Mouse (Mus musculus) lung, embryonic 14.5 days (tissue): ENCODE data around the gene Nudcd2. TPM values are rescaled to one million over a fixed set of nuclear protein-coding genes. Genes with fewer than 3 reads are reported as not detected.

ENCODE experiments used
- ATAC-seq: fragments of 200-750 bp; cut with Nextera tagmentation; 2 replicates; pipeline ENCODE4 v1.8.0; 2017; ENCODE audit warnings: mild to moderate bottlenecking, moderate TSS enrichment, moderate library complexity; ENCODE audit not compliant: insufficient read depth
- DNase-seq: peaks from one replicate; pipeline ENCODE4 v3.0.0-alpha.2; 2015
- H3K27ac ChIP-seq: fragments of 300-500 bp; sonication (generic); 2 replicates; pipeline ENCODE4 v1.5.1; 2014; ENCODE audit warnings: low read depth, mild to moderate bottlenecking, moderate library complexity
- H3K27me3 ChIP-seq: fragments of 300-500 bp; sonication (generic); 2 replicates; pipeline ENCODE4 v1.6.1; 2014; ENCODE audit warnings: low read length, control low read depth; ENCODE audit not compliant: insufficient read depth
- H3K36me3 ChIP-seq: fragments of 300-500 bp; sonication (generic); 2 replicates; pipeline ENCODE4 v1.6.1; 2014; ENCODE audit warnings: control low read depth; ENCODE audit not compliant: insufficient read depth
- H3K4me1 ChIP-seq: fragments of 300-500 bp; sonication (generic); 2 replicates; pipeline ENCODE4 v1.6.1; 2014; ENCODE audit warnings: antibody characterized with exemption, control low read depth; ENCODE audit not compliant: insufficient read depth
- H3K4me2 ChIP-seq: fragments of 300-500 bp; sonication (generic); 2 replicates; pipeline ENCODE4 v1.6.1; 2014; ENCODE audit warnings: mild to moderate bottlenecking
- H3K4me3 ChIP-seq: fragments of 300-500 bp; sonication (generic); 2 replicates; pipeline ENCODE4 v1.5.1; 2014; ENCODE audit warnings: low read depth, low read length
- H3K9ac ChIP-seq: fragments of 300-500 bp; sonication (generic); 2 replicates; pipeline ENCODE4 v1.6.1; 2014
- H3K9me3 ChIP-seq: fragments of 300-500 bp; sonication (generic); 2 replicates; pipeline ENCODE4 v1.6.1; 2016; ENCODE audit warnings: low read depth, low read length, control low read depth
- CTCF ChIP-seq: IDR thresholded peaks from 2 replicates; pipeline ENCODE4 v1.5.1; 2016; ENCODE audit warnings: antibody characterized with exemption, low read depth
- WGBS: fragments of 180-500 bp; shearing (Covaris S2); extraction: QIAGEN DNeasy Blood & Tissue Kit; methylation state at CpG from one replicate; pipeline ENCODE4 v1.1.7; 2014; 5-methylcytosine and 5-hydroxymethylcytosine counted together
- polyA plus RNA-seq: library from polyadenylated mRNA; unstranded; fragments of >200 nt; fragmentation: Nextera tagmentation; extraction: Ambion mirVana; gene quantifications from 2 replicates; pipeline ENCODE4 v1.2.1, GENCODE M21; 2014

Gene Nudcd2
- polyA plus RNA-seq, 1 experiment from 2014 or later = 167 TPM

GRCm38 (mm10) chr11:40734251-40734752, 835 bp downstream of the Nudcd2 start:
- H3K9me3 ChIP-seq = no peaks in the 10 kb centered on the region
- WGBS = 3% methylated on average over 11 of the region's 11 CpGs
- peak overlapping the region; percentile 83 for H3K27ac ChIP-seq
- ATAC-seq = no peak
- H3K4me2 ChIP-seq = peak overlapping the region; percentile 76
- DNase-seq = peak; percentile 20
- peak overlapping the region; percentile 96 for H3K4me3 ChIP-seq
- peak overlapping the region; percentile 96 for H3K9ac ChIP-seq
- H3K27me3 ChIP-seq = no peaks in the 10 kb centered on the region
- peaks cover 15% of the 10 kb centered on the region; the same call in 1 of the 2 replicates for H3K4me1 ChIP-seq
- no peak for TF ChIP-seq CTCF
- H3K36me3 ChIP-seq = peaks cover 30% of the 10 kb centered on the region

GRCm38 (mm10) chr11:40737369-40737768, 3.9 kb downstream of the Nudcd2 start:
- H3K27me3 ChIP-seq = no peaks in the 10 kb centered on the region
- peaks cover 52% of the 10 kb centered on the region for H3K36me3 ChIP-seq
- no peak overlapping the region for H3K9ac ChIP-seq
- H3K4me3 ChIP-seq = no peak overlapping the region
- 88% methylated on average over 3 of the region's 3 CpGs for WGBS
- no peak for DNase-seq
- H3K9me3 ChIP-seq = no peaks in the 10 kb centered on the region
- H3K4me1 ChIP-seq = peaks cover 5% of the 10 kb centered on the region; the same call in 1 of the 2 replicates
- H3K27ac ChIP-seq = no peak overlapping the region
- H3K4me2 ChIP-seq = no peak overlapping the region
- ATAC-seq = no peak
- TF ChIP-seq CTCF = no peak

GRCm38 (mm10) chr11:40741605-40742262, 8.3 kb downstream of the Nudcd2 start:
- H3K36me3 ChIP-seq = peaks cover 47% of the 10 kb centered on the region
- H3K9me3 ChIP-seq = no peaks in the 10 kb centered on the region
- no peak for DNase-seq
- H3K4me2 ChIP-seq = no peak overlapping the region
- H3K4me1 ChIP-seq = no peaks in the 10 kb centered on the region
- no peaks in the 10 kb centered on the region for H3K27me3 ChIP-seq
- 88% methylated on average over 12 of the region's 12 CpGs for WGBS
- H3K27ac ChIP-seq = no peak overlapping the region
- no peak for ATAC-seq
- no peak for TF ChIP-seq CTCF
- H3K4me3 ChIP-seq = no peak overlapping the region
- H3K9ac ChIP-seq = no peak overlapping the region

DNA sequence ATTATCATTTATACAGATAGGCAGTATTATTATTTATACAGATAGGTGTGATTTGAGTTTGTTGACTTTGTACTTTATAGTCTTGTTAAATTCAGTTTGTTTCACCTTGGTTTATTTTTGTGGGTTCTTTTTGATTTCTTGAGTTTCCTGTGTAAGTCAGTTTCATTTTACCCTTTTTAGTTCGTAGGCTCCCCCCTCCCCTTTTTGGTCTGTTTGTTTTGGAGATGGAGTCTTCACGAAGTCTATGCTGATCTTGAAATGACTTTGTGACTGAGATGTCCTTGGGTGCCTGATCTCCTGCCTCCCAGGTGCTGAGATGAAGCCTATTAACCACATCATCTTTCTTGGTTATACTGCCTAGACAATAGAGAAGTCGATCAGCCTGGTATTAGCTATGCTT, 10.9 kb downstream of the Nudcd2 start:
- Histone ChIP-seq H3K9me3 (no peaks in the 10 kb centered on the region), H3K4me1 (no peaks in the 10 kb centered on the region), H3K27ac (no peak overlapping the region), H3K4me2 (no peak overlapping the region), H3K36me3 (peaks cover 25% of the 10 kb centered on the region), H3K9ac (no peak overlapping the region), H3K4me3 (no peak overlapping the region), H3K27me3 (no peaks in the 10 kb centered on the region)
- DNase-seq = no peak
- no peak for ATAC-seq
- WGBS = 79% methylated on average over 3 of the region's 3 CpGs
- TF ChIP-seq CTCF = no peak

- 86% methylated on average over 12 of the region's 12 CpGs for WGBS
Observed at GRCm38 (mm10) chr11:40746361-40746760, 12.9 kb downstream of the Nudcd2 start.

DNA sequence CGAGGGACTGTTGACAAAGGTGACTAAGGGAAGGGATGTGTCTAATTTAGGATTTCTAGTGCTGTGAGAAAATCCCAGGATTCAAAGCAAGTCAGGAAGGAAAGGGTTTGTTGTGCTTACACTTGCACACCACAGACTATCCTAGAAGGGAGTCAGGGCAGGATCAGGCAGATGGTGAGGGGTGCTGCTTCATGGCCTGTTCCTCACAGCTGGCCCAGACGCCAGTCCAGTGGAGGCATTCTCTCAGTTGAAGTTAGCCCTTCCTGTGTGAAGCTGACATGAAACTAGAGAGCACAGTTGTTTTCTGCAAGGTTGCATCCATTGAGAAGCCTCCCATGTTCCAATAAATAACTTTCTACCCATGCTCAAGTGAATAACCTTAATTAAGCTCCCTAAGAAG, 14.2 kb downstream of the Nudcd2 start:
- no peaks in the 10 kb centered on the region for H3K9me3 ChIP-seq
- no peaks in the 10 kb centered on the region for H3K27me3 ChIP-seq
- no peak for TF ChIP-seq CTCF
- DNase-seq = no peak
- H3K4me1 ChIP-seq = no peaks in the 10 kb centered on the region
- H3K9ac ChIP-seq = no peak overlapping the region
- H3K27ac ChIP-seq = no peak overlapping the region
- H3K4me2 ChIP-seq = no peak overlapping the region
- H3K36me3 ChIP-seq = peaks cover 17% of the 10 kb centered on the region
- 54% methylated on average over 2 of the region's 2 CpGs for WGBS
- no peak for ATAC-seq
- H3K4me3 ChIP-seq = no peak overlapping the region

More at GRCm38 (mm10) chr11:40746361-40746760, 12.9 kb downstream of the Nudcd2 start:
- Histone ChIP-seq H3K36me3 (peaks cover 27% of the 10 kb centered on the region), H3K9me3 (no peaks in the 10 kb centered on the region), H3K27ac (no peak overlapping the region), H3K9ac (no peak overlapping the region), H3K4me2 (no peak overlapping the region), H3K4me3 (no peak overlapping the region), H3K4me1 (no peaks in the 10 kb centered on the region), H3K27me3 (no peaks in the 10 kb centered on the region)
- TF ChIP-seq CTCF = no peak
- DNase-seq (no peak), ATAC-seq (no peak)

- no peak overlapping the region; the same call in 1 of the 2 replicates for H3K4me3 ChIP-seq
- TF ChIP-seq CTCF = no peak
- H3K36me3 ChIP-seq = peaks cover 14% of the 10 kb centered on the region
- 38% methylated on average over 6 of the region's 6 CpGs for WGBS
- ATAC-seq (no peak), DNase-seq (peak; percentile 39)
- no peaks in the 10 kb centered on the region for H3K27me3 ChIP-seq
- no peaks in the 10 kb centered on the region for H3K9me3 ChIP-seq
- no peak overlapping the region for H3K9ac ChIP-seq
- no peaks in the 10 kb centered on the region for H3K4me1 ChIP-seq
- H3K27ac ChIP-seq = no peak overlapping the region
- H3K4me2 ChIP-seq = peak overlapping the region; percentile 64
Observed at GRCm38 (mm10) chr11:40753836-40754235, 20.4 kb downstream of the Nudcd2 start.
